Mouse (Mus musculus): Measurements from ENCODE around the gene Olfr1008. TPM values are rescaled to one million over a fixed set of nuclear protein-coding genes. Genes with fewer than 3 reads are reported as not detected.

Gene Olfr1008
- polyA plus RNA-seq, 1 experiment: not detected

- Histone ChIP-seq H3K79me2 (ENCODE audit: control insufficient read depth, insufficient read depth) (no peaks in the 10 kb centered on the region), H3K4me3 (ENCODE audit: insufficient read depth, poor library complexity, severe bottlenecking) (no peak within 1 kb of the TSS), H3K36me3 (ENCODE audit: control insufficient read depth, insufficient read depth) (no peaks in the 10 kb centered on the region), H3K27me3 (ENCODE audit: control insufficient read depth, insufficient read depth, insufficient read length) (no peaks in the 10 kb centered on the region), H3K79me3 (ENCODE audit: low read depth) (no peaks in the 10 kb centered on the region), H3ac (ENCODE audit: control insufficient read depth, insufficient read length, low read depth) (no peak within 1 kb of the TSS)
- TF ChIP-seq USF1 (IDR thresholded peaks at IDR 0.05; ENCODE audit: low read depth): no peak
- TF ChIP-seq FOSL1 (IDR thresholded peaks at IDR 0.05; ENCODE audit: insufficient read depth, low read length, poor library complexity, severe bottlenecking): no peak
- no peak for TF ChIP-seq MYOG (IDR thresholded peaks at IDR 0.05; ENCODE audit: control insufficient read depth, extremely low read depth, insufficient read length)
- TF ChIP-seq MYOD1 (IDR thresholded peaks at IDR 0.05; ENCODE audit: control insufficient read depth, insufficient read length, low read depth): no peak
- TF ChIP-seq MAX (IDR thresholded peaks at IDR 0.05): no peak
- TF ChIP-seq CTCF (IDR thresholded peaks at IDR 0.05; ENCODE audit: control insufficient read depth, insufficient read depth, insufficient read length): no peak
- TF ChIP-seq CEBPB (IDR thresholded peaks at IDR 0.05; ENCODE audit: low read depth): no peak
These were observed 25.9 kb downstream of the Olfr1008 start, which contains the start of gene Olfr1009 for GRCm38 (mm10) chr2:85715119-85715518. TSS of gene Olfr1009 (plus strand) at chr2:85715419.

- Histone ChIP-seq H3K36me3 (ENCODE audit: control insufficient read depth, insufficient read depth) (no peaks in the 10 kb centered on the region), H3K4me3 (ENCODE audit: insufficient read depth, poor library complexity, severe bottlenecking) (no peak overlapping the region), H3K79me3 (ENCODE audit: low read depth) (no peaks in the 10 kb centered on the region), H3K27me3 (ENCODE audit: control insufficient read depth, insufficient read depth, insufficient read length) (no peaks in the 10 kb centered on the region), H3ac (ENCODE audit: control insufficient read depth, insufficient read length, low read depth) (no peak overlapping the region), H3K79me2 (ENCODE audit: control insufficient read depth, insufficient read depth) (no peaks in the 10 kb centered on the region)
- TF ChIP-seq CEBPB (IDR thresholded peaks at IDR 0.05; ENCODE audit: low read depth): no peak
- no peak for TF ChIP-seq MYOD1 (IDR thresholded peaks at IDR 0.05; ENCODE audit: control insufficient read depth, insufficient read length, low read depth)
- no peak for TF ChIP-seq MAX (IDR thresholded peaks at IDR 0.05)
These were observed 36.6 kb downstream of the Olfr1008 start for GRCm38 (mm10) chr2:85725793-85726192.

Other genes starting within 250 kb of the Olfr1008 start
- not detected for gene Olfr995, start 245.8 kb upstream of the Olfr1008 start, polyA plus RNA-seq (2012; fragmentation: generic; extraction: Trizol)
- not detected for gene 4833423E24Rik, start 170.4 kb upstream of the Olfr1008 start, polyA plus RNA-seq (2012; fragmentation: generic; extraction: Trizol)
- gene Olfr996, start 110.2 kb upstream of the Olfr1008 start, polyA plus RNA-seq (2012; fragmentation: generic; extraction: Trizol): not detected
- not detected for gene Olfr998, start 100.5 kb upstream of the Olfr1008 start, polyA plus RNA-seq (2012; fragmentation: generic; extraction: Trizol)
- not detected for gene Olfr1000, start 77.5 kb upstream of the Olfr1008 start, polyA plus RNA-seq (2012; fragmentation: generic; extraction: Trizol)
- gene Olfr1002, start 38.7 kb upstream of the Olfr1008 start, polyA plus RNA-seq (2012; fragmentation: generic; extraction: Trizol): not detected
- gene Olfr154, start 25.0 kb upstream of the Olfr1008 start, polyA plus RNA-seq (2012; fragmentation: generic; extraction: Trizol): not detected
- not detected for gene Olfr1006, start 10.7 kb upstream of the Olfr1008 start, polyA plus RNA-seq (2012; fragmentation: generic; extraction: Trizol)
- not detected for gene Olfr1009, start 26.0 kb downstream of the Olfr1008 start, polyA plus RNA-seq (2012; fragmentation: generic; extraction: Trizol)
- not detected for gene Olfr1012, start 73.3 kb downstream of the Olfr1008 start, polyA plus RNA-seq (2012; fragmentation: generic; extraction: Trizol)
- gene Olfr1013, start 77.7 kb downstream of the Olfr1008 start, polyA plus RNA-seq (2012; fragmentation: generic; extraction: Trizol): not detected
- not detected for gene Olfr1014, start 83.3 kb downstream of the Olfr1008 start, polyA plus RNA-seq (2012; fragmentation: generic; extraction: Trizol)
- gene Olfr1015, start 92.6 kb downstream of the Olfr1008 start, polyA plus RNA-seq (2012; fragmentation: generic; extraction: Trizol): not detected
- not detected for gene Olfr1016, start 113.1 kb downstream of the Olfr1008 start, polyA plus RNA-seq (2012; fragmentation: generic; extraction: Trizol)
- gene Olfr1018, start 129.0 kb downstream of the Olfr1008 start, polyA plus RNA-seq (2012; fragmentation: generic; extraction: Trizol): not detected
- not detected for gene Olfr1019, start 156.1 kb downstream of the Olfr1008 start, polyA plus RNA-seq (2012; fragmentation: generic; extraction: Trizol)
- gene Olfr1020, start 157.6 kb downstream of the Olfr1008 start, polyA plus RNA-seq (2012; fragmentation: generic; extraction: Trizol): not detected
- not detected for gene Olfr1022, start 179.2 kb downstream of the Olfr1008 start, polyA plus RNA-seq (2012; fragmentation: generic; extraction: Trizol)
- not detected for gene Olfr1023, start 196.2 kb downstream of the Olfr1008 start, polyA plus RNA-seq (2012; fragmentation: generic; extraction: Trizol)
- gene Olfr1024, start 215.6 kb downstream of the Olfr1008 start, polyA plus RNA-seq (2012; fragmentation: generic; extraction: Trizol): not detected
- gene Olfr1025-ps1, start 225.8 kb downstream of the Olfr1008 start, polyA plus RNA-seq (2012; fragmentation: generic; extraction: Trizol): not detected
- not detected for gene Olfr1026, start 232.1 kb downstream of the Olfr1008 start, polyA plus RNA-seq (2012; fragmentation: generic; extraction: Trizol)

Data from C2C12 (cell line).